Mouse (Mus musculus): ENCODE results near the gene Aldoc.

GRCm38 (mm10) chr11:78372610-78373009 lies 49.8 kb downstream of the Aldoc start:
- TF ChIP-seq CTCF (IDR thresholded peaks at IDR 0.05; ENCODE audit: borderline replicate concordance, insufficient read depth, low read depth, low read length), result no peak
- no peak for TF ChIP-seq POLR2A (IDR thresholded peaks at IDR 0.05; ENCODE audit: borderline replicate concordance, insufficient read depth, low read length)
